Mouse (Mus musculus) kidney, adult 18-20 months (tissue): ENCODE data around the gene Ofcc1.

Source experiments
- DNase-seq: peaks from one replicate; pipeline ENCODE4 v3.0.0; 2021

Gene Ofcc1

GRCm38 (mm10) chr13:40236356-40236755, 124.9 kb downstream of the Ofcc1 start:
- DNase-seq, result no peak

GRCm38 (mm10) chr13:40208314-40208713, 152.9 kb downstream of the Ofcc1 start:
- DNase-seq, result no peak

GRCm38 (mm10) chr13:40181786-40182185, 179.5 kb downstream of the Ofcc1 start:
- DNase-seq, result no peak

- DNase-seq, result no peak
Measured at GRCm38 (mm10) chr13:40171775-40172174, 189.5 kb downstream of the Ofcc1 start.

GRCm38 (mm10) chr13:40167871-40168270, 193.4 kb downstream of the Ofcc1 start:
- no peak for DNase-seq

GRCm38 (mm10) chr13:40155466-40155865, 205.8 kb downstream of the Ofcc1 start:
- DNase-seq, result no peak

- no peak for DNase-seq
Measured at GRCm38 (mm10) chr13:40139906-40140305, 221.3 kb downstream of the Ofcc1 start.

- no peak for DNase-seq
Measured at GRCm38 (mm10) chr13:40136096-40136495, 225.2 kb downstream of the Ofcc1 start.

- DNase-seq, result no peak
Measured at GRCm38 (mm10) chr13:40135670-40136069, 225.6 kb downstream of the Ofcc1 start.

GRCm38 (mm10) chr13:40123868-40124267, 237.4 kb downstream of the Ofcc1 start:
- DNase-seq, result no peak

- no peak for DNase-seq
Measured at GRCm38 (mm10) chr13:40112336-40112735, 248.9 kb downstream of the Ofcc1 start.

- no peak for DNase-seq
Measured at GRCm38 (mm10) chr13:40076236-40076635, 285.0 kb downstream of the Ofcc1 start.

GRCm38 (mm10) chr13:40074850-40075416, 286.3 kb downstream of the Ofcc1 start:
- DNase-seq, result no peak

GRCm38 (mm10) chr13:40070004-40070403, 291.2 kb downstream of the Ofcc1 start:
- no peak for DNase-seq

- DNase-seq, result no peak
Measured at GRCm38 (mm10) chr13:40061281-40061680, 300.0 kb downstream of the Ofcc1 start.

GRCm38 (mm10) chr13:40037881-40038280, 323.4 kb downstream of the Ofcc1 start:
- DNase-seq, result no peak

- no peak for DNase-seq
Measured at GRCm38 (mm10) chr13:40036981-40037765, 324.1 kb downstream of the Ofcc1 start.

GRCm38 (mm10) chr13:40029426-40029825, 331.8 kb downstream of the Ofcc1 start:
- no peak for DNase-seq

GRCm38 (mm10) chr13:40028827-40029226, 332.4 kb downstream of the Ofcc1 start:
- DNase-seq, result no peak

- DNase-seq, result no peak
Measured at GRCm38 (mm10) chr13:40025816-40026215, 335.4 kb downstream of the Ofcc1 start.

GRCm38 (mm10) chr13:40023201-40023777, 338.0 kb downstream of the Ofcc1 start:
- no peak for DNase-seq

- DNase-seq, result no peak
Measured at GRCm38 (mm10) chr13:40022609-40023008, 338.6 kb downstream of the Ofcc1 start.

GRCm38 (mm10) chr13:40000236-40000635, 361.0 kb downstream of the Ofcc1 start:
- no peak for DNase-seq

- no peak for DNase-seq
Measured at GRCm38 (mm10) chr13:39997901-39998300, 363.3 kb downstream of the Ofcc1 start.
